Mouse (Mus musculus) liver, postnatal 0 days (tissue): Measurements from ENCODE around the gene Crp. TPM values are rescaled to one million over a fixed set of nuclear protein-coding genes. Genes with fewer than 3 reads are reported as not detected.

Experiments
- ATAC-seq: fragments of 200-750 bp; cut with Nextera tagmentation; 2 replicates; pipeline ENCODE4 v1.8.0; 2017; ENCODE audit warnings: mild to moderate bottlenecking, moderate library complexity
- DNase-seq: peaks from one replicate; pipeline ENCODE4 v3.0.0-alpha.2; 2016
- H3K27ac ChIP-seq: fragments of 300-500 bp; sonication (generic); 2 replicates; pipeline ENCODE4 v1.5.1; 2014; ENCODE audit warnings: antibody characterized with exemption, moderate library complexity, mild to moderate bottlenecking, low read depth
- H3K27me3 ChIP-seq: fragments of 300-500 bp; sonication (generic); 2 replicates; pipeline ENCODE4 v1.6.1; 2014; ENCODE audit warnings: low read length, control low read depth, mixed read lengths; ENCODE audit not compliant: insufficient read depth
- H3K36me3 ChIP-seq: fragments of 300-500 bp; sonication (generic); replicated peaks from 2 replicates; pipeline ENCODE4 v1.6.1; 2014; ENCODE audit warnings: mild to moderate bottlenecking, control low read depth, low read length, moderate library complexity, mixed read lengths; ENCODE audit not compliant: insufficient read depth
- H3K4me1 ChIP-seq: fragments of 300-500 bp; sonication (generic); 2 replicates; pipeline ENCODE4 v1.6.1; 2014; ENCODE audit warnings: antibody characterized with exemption, mild to moderate bottlenecking, control low read depth; ENCODE audit not compliant: insufficient read depth
- H3K4me2 ChIP-seq: fragments of 300-500 bp; sonication (generic); 2 replicates; pipeline ENCODE4 v1.6.1; 2014; ENCODE audit warnings: low read depth, mild to moderate bottlenecking, low read length, moderate library complexity, mixed read lengths
- H3K4me3 ChIP-seq: fragments of 300-500 bp; sonication (generic); 2 replicates; pipeline ENCODE4 v1.5.1; 2014; ENCODE audit warnings: low read depth, low read length
- H3K9ac ChIP-seq: fragments of 300-500 bp; sonication (generic); replicated peaks from 2 replicates; pipeline ENCODE4 v1.6.1; 2014; ENCODE audit warnings: mild to moderate bottlenecking, moderate library complexity
- H3K9me3 ChIP-seq: fragments of 300-500 bp; sonication (generic); 2 replicates; pipeline ENCODE4 v1.6.1; 2016; ENCODE audit warnings: mild to moderate bottlenecking, control low read depth, low read length, mixed read lengths
- CTCF ChIP-seq: sonication (generic); IDR thresholded peaks from 2 replicates; pipeline ENCODE4 v1.5.1; 2016; ENCODE audit warnings: antibody characterized with exemption, low read depth
- EP300 ChIP-seq: IDR thresholded peaks from 2 replicates; pipeline ENCODE4 v1.6.1; 2016; ENCODE audit warnings: antibody characterized with exemption, low read depth, mild to moderate bottlenecking
- WGBS: fragments of 180-500 bp; shearing (Covaris S2); extraction: QIAGEN DNeasy Blood & Tissue Kit; methylation state at CpG from one replicate; pipeline ENCODE4 v1.1.7; 2014; ENCODE audit not compliant: insufficient replicate concordance; 5-methylcytosine and 5-hydroxymethylcytosine counted together
- polyA plus RNA-seq: library from polyadenylated mRNA; unstranded; fragments of >200 nt; fragmentation: Nextera tagmentation; extraction: Ambion mirVana; gene quantifications from 2 replicates; pipeline ENCODE4 v1.2.1, GENCODE M21; 2015

Crp gene
- polyA plus RNA-seq, 1 experiment from 2014 or later, result 340 TPM

- H3K27me3 ChIP-seq, result no peaks in the 10 kb centered on the region
- H3K4me2 ChIP-seq, result no peak overlapping the region
- no peak overlapping the region for H3K4me3 ChIP-seq
- H3K4me1 ChIP-seq, result no peaks in the 10 kb centered on the region
- no peaks in the 10 kb centered on the region for H3K9me3 ChIP-seq
- no peak overlapping the region for H3K9ac ChIP-seq
- H3K36me3 ChIP-seq, result no peaks in the 10 kb centered on the region
- TF ChIP-seq CTCF, result no peak
- WGBS, result 65% methylated on average over 1 of the region's 1 CpGs
- H3K27ac ChIP-seq, result no peak overlapping the region
- ATAC-seq (no peak), DNase-seq (no peak)
These were observed 13.9 kb upstream of the Crp start for GRCm38 (mm10) chr1:172683957-172684356.

- Histone ChIP-seq H3K4me2 (no peak overlapping the region), H3K36me3 (no peaks in the 10 kb centered on the region), H3K9me3 (no peaks in the 10 kb centered on the region), H3K27ac (peak overlapping the region; percentile 66), H3K4me1 (no peaks in the 10 kb centered on the region), H3K9ac (no peak overlapping the region), H3K4me3 (no peak overlapping the region), H3K27me3 (no peaks in the 10 kb centered on the region)
- DNase-seq (peak; percentile 60), ATAC-seq (peak; percentile 93)
- no peak for TF ChIP-seq EP300
- TF ChIP-seq CTCF, result no peak
- WGBS, result 46% methylated on average over 3 of the region's 3 CpGs
These were observed 12.7 kb upstream of the Crp start for GRCm38 (mm10) chr1:172685178-172685577.

GRCm38 (mm10) chr1:172697422-172697821 is 433 bp upstream of the Crp start:
- H3K4me3 ChIP-seq, result no peak overlapping the region
- TF ChIP-seq EP300 (peak; percentile 12; the same call in 1 of the 2 replicates), CTCF (no peak)
- H3K27me3 ChIP-seq, result no peaks in the 10 kb centered on the region
- peak overlapping the region; percentile 78 for H3K27ac ChIP-seq
- no peaks in the 10 kb centered on the region for H3K4me1 ChIP-seq
- H3K4me2 ChIP-seq, result no peak overlapping the region
- H3K9ac ChIP-seq, result no peak overlapping the region
- H3K36me3 ChIP-seq, result no peaks in the 10 kb centered on the region
- peak; percentile 94 for ATAC-seq
- peak; percentile 36 for DNase-seq
- no peaks in the 10 kb centered on the region for H3K9me3 ChIP-seq

GRCm38 (mm10) chr1:172700814-172701213 is 3.0 kb downstream of the Crp start:
- TF ChIP-seq CTCF (no peak), EP300 (no peak)
- Histone ChIP-seq H3K4me2 (peak overlapping the region; percentile 62; the same call in 1 of the 2 replicates), H3K27me3 (no peaks in the 10 kb centered on the region), H3K9ac (no peak overlapping the region), H3K9me3 (no peaks in the 10 kb centered on the region), H3K27ac (no peak overlapping the region), H3K4me3 (no peak overlapping the region), H3K36me3 (no peaks in the 10 kb centered on the region), H3K4me1 (no peaks in the 10 kb centered on the region)
- 69% methylated on average over 3 of the region's 3 CpGs for WGBS
- DNase-seq (no peak), ATAC-seq (no peak)

GRCm38 (mm10) chr1:172701381-172701780 is 3.5 kb downstream of the Crp start:
- no peaks in the 10 kb centered on the region for H3K27me3 ChIP-seq
- H3K4me1 ChIP-seq, result no peaks in the 10 kb centered on the region
- TF ChIP-seq EP300 (no peak), CTCF (no peak)
- no peak overlapping the region for H3K4me2 ChIP-seq
- WGBS, result 73% methylated on average over 2 of the region's 2 CpGs
- H3K9ac ChIP-seq, result no peak overlapping the region
- no peaks in the 10 kb centered on the region for H3K36me3 ChIP-seq
- H3K27ac ChIP-seq, result no peak overlapping the region
- DNase-seq, result no peak
- no peak overlapping the region for H3K4me3 ChIP-seq
- no peak for ATAC-seq
- no peaks in the 10 kb centered on the region for H3K9me3 ChIP-seq

GRCm38 (mm10) chr1:172701901-172702300 is 4.0 kb downstream of the Crp start:
- Histone ChIP-seq H3K9ac (no peak overlapping the region), H3K27me3 (no peaks in the 10 kb centered on the region), H3K4me1 (no peaks in the 10 kb centered on the region), H3K9me3 (no peaks in the 10 kb centered on the region), H3K4me3 (no peak overlapping the region), H3K27ac (no peak overlapping the region), H3K4me2 (no peak overlapping the region), H3K36me3 (no peaks in the 10 kb centered on the region)
- no peak for DNase-seq
- ATAC-seq, result no peak
- 71% methylated on average over 3 of the region's 3 CpGs for WGBS
- TF ChIP-seq CTCF (no peak), EP300 (0 out of 2 replicates have a peak, but pooled peaks have one; percentile 10)

- H3K36me3 ChIP-seq, result no peaks in the 10 kb centered on the region; the same call in 1 of the 2 replicates
- H3K4me1 ChIP-seq, result peaks cover 4% of the 10 kb centered on the region
- WGBS, result 41% methylated on average over 4 of the region's 4 CpGs
- no peak overlapping the region for H3K4me2 ChIP-seq
- no peaks in the 10 kb centered on the region for H3K9me3 ChIP-seq
- no peak overlapping the region for H3K9ac ChIP-seq
- no peak for ATAC-seq
- TF ChIP-seq CTCF (no peak), EP300 (no peak)
- no peaks in the 10 kb centered on the region for H3K27me3 ChIP-seq
- H3K4me3 ChIP-seq, result no peak overlapping the region
- no peak overlapping the region for H3K27ac ChIP-seq
- no peak for DNase-seq
These were observed 6.9 kb downstream of the Crp start for GRCm38 (mm10) chr1:172704769-172705168.
